Mouse (Mus musculus) bone marrow macrophage, adult 2 months (primary cell): ENCODE measurements around the gene Bsdc1.
A peak's percentile ranks its signal among the peaks of the same experiment; 100 is the strongest.

Source experiments
- CTCF ChIP-seq: IDR thresholded peaks from 2 replicates; pipeline ENCODE4 v1.5.1; 2012; ENCODE audit warnings: low read depth, mild to moderate bottlenecking, low read length, moderate library complexity
- POLR2A ChIP-seq: IDR thresholded peaks from 2 replicates; pipeline ENCODE4 v1.6.1; 2012; ENCODE audit warnings: mild to moderate bottlenecking, low read depth, low read length, borderline replicate concordance

GRCm38 (mm10) chr4:129464286-129464815 lies 3.0 kb downstream of the Bsdc1 start:
- TF ChIP-seq CTCF (peak; percentile 3; the same call in 1 of the 2 replicates), POLR2A (no peak)
